Mouse (Mus musculus): Measurements from ENCODE around the gene Olfr741.

The Olfr741 gene

GRCm38 (mm10) chr14:50472438-50472837 lies at the start of gene Olfr741:
Gene Olfr741, plus strand, starts transcription at chr14:50472738.
- no peak for DNase-seq (ENCODE audit: low read depth)

DNA sequence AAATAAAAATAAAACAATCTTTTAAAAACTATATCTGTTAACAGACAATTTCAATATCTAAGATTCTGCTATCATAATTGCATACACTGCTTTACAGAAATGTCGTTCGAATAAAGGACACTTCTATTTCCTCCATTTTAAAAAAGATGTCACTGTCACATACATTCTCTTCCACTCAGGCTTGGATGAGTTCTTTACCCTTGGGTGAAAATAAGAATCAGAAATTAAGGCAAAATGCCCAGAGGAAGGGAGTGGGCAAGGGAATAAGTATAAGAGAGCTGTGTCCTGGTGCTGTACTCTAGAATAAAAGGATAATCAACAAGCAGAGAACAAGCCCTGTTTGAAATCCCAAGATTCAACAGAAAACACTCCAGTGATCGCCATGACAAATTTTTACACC lies 27.3 kb upstream of the Olfr741 start, which contains the start of gene Olfr740:
TSS of gene Olfr740 (plus strand) at position 301 of the 400 bp plus-strand sequence.
- no peak for DNase-seq (ENCODE audit: low read depth)

- no peak for DNase-seq (ENCODE audit: low read depth)
These were observed 5.9 kb downstream of the Olfr741 start for GRCm38 (mm10) chr14:50478406-50478805.

DNA sequence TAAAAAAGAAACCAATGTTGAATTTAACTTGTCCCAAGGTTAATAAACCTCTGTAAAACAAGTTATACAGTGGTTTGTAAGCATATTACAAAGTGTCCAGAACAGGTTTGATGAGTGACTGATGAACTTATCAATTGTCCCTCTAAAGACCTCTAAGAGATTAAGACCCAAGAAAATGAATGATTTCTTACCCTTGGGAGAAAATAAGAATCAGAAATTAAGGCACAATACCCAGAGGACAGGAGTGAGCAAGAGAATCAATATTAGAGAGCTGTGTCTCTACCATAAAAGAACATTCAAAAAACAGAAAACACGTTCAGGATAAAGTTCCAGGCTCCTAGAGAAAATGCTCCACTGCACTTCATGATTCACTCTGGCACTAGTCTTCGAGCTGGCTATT lies 30.8 kb downstream of the Olfr741 start, which contains the start of gene Olfr742:
TSS of gene Olfr742 (plus strand) at position 301 of the 400 bp plus-strand sequence.
- no peak for DNase-seq (ENCODE audit: low read depth)

- DNase-seq (ENCODE audit: low read depth): no peak
These were observed 49.0 kb downstream of the Olfr741 start, which contains the start of gene Olfr743 for GRCm38 (mm10) chr14:50521539-50521938. Gene Olfr743, plus strand, starts transcription at chr14:50521839.
